Comparison of ENCODE assay signal across 13 mouse cellular contexts in genomic region chr14:25187715-25188114, GRCm38 (mm10).
A peak's percentile ranks its signal among the peaks of the same experiment; 100 is the strongest.
DNase-seq lines count a peak whose midpoint lies in the region.
"Had no signal": no experiment of that assay in that cellular context is flagged by ENCODE, and none has a peak within 500 bp of the region (broad histone marks: within the 10 kb centered on the region; RNA-seq: fewer than 3 reads in every experiment).

No protein-coding gene starts in this region.

- peaks cover 6% of the 10 kb centered on the region; the same call in 1 of the 2 replicates for H3K27me3 ChIP-seq in limb, embryonic 10.5 days (ENCODE audit: low read depth, poor library complexity, severe bottlenecking)
- H3K27me3 ChIP-seq: heart, embryonic 15.5 days; limb, embryonic 12.5 days had no signal

- WGBS in limb, embryonic 10.5 days = 88% methylated on average over 5 of the region's 5 CpGs

- no peak overlapping the region; the same call in 1 of the 2 replicates for H3K27ac ChIP-seq in limb, embryonic 10.5 days
- H3K27ac ChIP-seq: heart, embryonic 15.5 days; limb, embryonic 12.5 days; macrophage had no signal

- DNase-seq in layer of hippocampus, adult 18-20 months (ENCODE audit: low spot score in 2 of 2) = peak; percentile 53 to 64
- no peak for DNase-seq in layer of hippocampus, adult 9-10 months (ENCODE audit: low spot score)
- DNase-seq in cerebellum, adult 9-10 months = peak; percentile 82
- DNase-seq in layer of hippocampus, adult 8-10 months (ENCODE audit: low spot score in 2 of 2) = peak; percentile 62 to 63
- DNase-seq in right cerebral cortex, postnatal 36 days (ENCODE audit: low spot score in 2 of 2) = peak; percentile 42 to 45
- no peak for DNase-seq in limb, embryonic 10.5 days (ENCODE audit: low spot score)
- DNase-seq in thymus, postnatal 10 days (ENCODE audit: low spot score in 2 of 2) = no peak
- DNase-seq in c-Kit-positive CD71-positive TER-119-positive erythroid progenitor cells, embryonic 14.5 days (ENCODE audit: low spot score) = no peak
- DNase-seq: kidney, adult 18-20 months had no signal

- H3K4me3 ChIP-seq in limb, embryonic 10.5 days = no peak overlapping the region
- H3K4me3 ChIP-seq: heart, embryonic 15.5 days; limb, embryonic 12.5 days had no signal

- no peaks in the 10 kb centered on the region for H3K9me3 ChIP-seq in limb, embryonic 10.5 days (replicated peaks)
- H3K9me3 ChIP-seq: heart, embryonic 15.5 days; limb, embryonic 12.5 days had no signal

- no peaks in the 10 kb centered on the region for H3K36me3 ChIP-seq in limb, embryonic 10.5 days
- H3K36me3 ChIP-seq: G1E; heart, embryonic 15.5 days; limb, embryonic 12.5 days had no signal

- H3K4me1 ChIP-seq in limb, embryonic 10.5 days = peaks cover 33% of the 10 kb centered on the region

Comparison
In these comparisons a context has a peak if more than half of its experiments do, and no peak if none do; other contexts are left out.
1. DNase-seq: peak in layer of hippocampus, adult 18-20 months (2 of 2), cerebellum, adult 9-10 months (single experiment), layer of hippocampus, adult 8-10 months (2 of 2) and right cerebral cortex, postnatal 36 days (2 of 2); none in layer of hippocampus, adult 9-10 months (single experiment), limb, embryonic 10.5 days (single experiment), thymus, postnatal 10 days (0 of 2) and c-Kit-positive CD71-positive TER-119-positive erythroid progenitor cells, embryonic 14.5 days (single experiment).